Mouse (Mus musculus): Measurements from ENCODE around the gene Stxbp4.

The Stxbp4 gene

DNA sequence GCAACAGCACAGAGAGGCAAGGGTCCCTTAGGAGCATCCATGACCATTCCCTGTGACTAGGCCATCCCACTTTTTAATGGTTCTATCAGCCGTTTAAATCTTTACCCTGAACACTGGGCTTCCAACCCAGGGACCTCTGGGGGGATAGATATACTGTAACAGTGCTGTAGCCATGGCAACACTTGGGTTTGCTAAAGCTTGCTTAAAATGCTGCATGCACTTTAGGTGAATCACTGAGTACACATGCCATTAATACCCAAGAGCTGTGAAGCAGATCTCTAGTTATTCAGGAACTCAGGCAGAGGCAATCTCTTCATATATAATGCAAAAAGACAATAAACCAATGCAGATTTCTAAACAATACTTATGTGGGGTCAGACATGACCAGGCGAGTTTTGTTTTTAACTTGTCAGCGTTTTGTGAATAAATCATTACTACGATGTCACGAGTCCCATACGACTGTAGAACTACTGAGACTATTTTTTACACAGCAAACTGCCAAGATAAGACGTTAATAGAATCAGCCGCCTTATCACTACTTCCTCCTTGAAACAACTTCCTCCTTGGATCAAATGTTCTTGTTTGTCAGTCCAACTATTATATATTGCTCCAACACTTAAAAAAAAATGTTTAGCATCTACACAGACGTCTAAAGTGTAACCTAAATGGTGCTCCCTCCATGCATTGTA, 79.4 kb downstream of the Stxbp4 start:
- peak; percentile 46 for DNase-seq (ENCODE audit: low read depth, low spot score)

DNA sequence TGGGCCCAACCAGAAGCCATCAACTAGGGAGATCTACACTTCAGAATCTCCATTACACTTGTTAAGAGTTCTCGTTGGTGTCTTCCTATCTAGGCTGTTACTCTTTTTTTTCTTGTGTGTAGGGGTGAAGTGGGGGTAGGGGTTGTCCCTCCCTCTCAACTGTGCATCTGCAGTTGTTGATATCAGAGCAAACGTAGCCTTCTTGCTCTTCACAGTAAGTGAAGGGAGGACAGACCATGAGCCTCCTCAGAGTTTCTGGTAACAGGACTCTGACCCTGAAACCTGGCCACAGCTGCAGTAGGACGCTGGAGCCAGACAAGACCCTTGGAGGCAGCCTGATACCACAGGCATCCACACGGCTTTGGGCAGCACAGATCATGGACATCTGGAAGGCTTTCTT, 81.4 kb downstream of the Stxbp4 start:
- no peak for DNase-seq (ENCODE audit: low read depth, low spot score)

DNA sequence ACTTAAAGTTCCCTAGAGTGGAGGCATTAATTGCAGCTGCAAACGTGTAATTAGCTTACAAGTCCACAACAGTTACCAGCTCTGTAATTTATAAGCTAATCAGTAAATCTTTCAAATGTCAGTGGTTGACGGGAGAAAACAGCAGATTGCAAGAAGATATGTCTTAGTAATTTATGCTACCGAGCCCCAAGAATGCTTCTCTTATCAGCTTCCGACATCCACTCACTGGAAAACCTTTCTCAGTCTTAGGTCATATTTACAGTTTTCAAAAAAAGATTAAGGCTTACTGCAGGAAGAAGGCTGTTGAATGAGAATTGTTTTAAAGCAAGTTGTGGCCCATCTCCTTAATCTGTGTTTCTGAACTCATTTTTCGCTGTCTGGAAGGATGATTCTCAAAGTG, 83.9 kb downstream of the Stxbp4 start:
- DNase-seq (ENCODE audit: low read depth, low spot score) = no peak

DNA sequence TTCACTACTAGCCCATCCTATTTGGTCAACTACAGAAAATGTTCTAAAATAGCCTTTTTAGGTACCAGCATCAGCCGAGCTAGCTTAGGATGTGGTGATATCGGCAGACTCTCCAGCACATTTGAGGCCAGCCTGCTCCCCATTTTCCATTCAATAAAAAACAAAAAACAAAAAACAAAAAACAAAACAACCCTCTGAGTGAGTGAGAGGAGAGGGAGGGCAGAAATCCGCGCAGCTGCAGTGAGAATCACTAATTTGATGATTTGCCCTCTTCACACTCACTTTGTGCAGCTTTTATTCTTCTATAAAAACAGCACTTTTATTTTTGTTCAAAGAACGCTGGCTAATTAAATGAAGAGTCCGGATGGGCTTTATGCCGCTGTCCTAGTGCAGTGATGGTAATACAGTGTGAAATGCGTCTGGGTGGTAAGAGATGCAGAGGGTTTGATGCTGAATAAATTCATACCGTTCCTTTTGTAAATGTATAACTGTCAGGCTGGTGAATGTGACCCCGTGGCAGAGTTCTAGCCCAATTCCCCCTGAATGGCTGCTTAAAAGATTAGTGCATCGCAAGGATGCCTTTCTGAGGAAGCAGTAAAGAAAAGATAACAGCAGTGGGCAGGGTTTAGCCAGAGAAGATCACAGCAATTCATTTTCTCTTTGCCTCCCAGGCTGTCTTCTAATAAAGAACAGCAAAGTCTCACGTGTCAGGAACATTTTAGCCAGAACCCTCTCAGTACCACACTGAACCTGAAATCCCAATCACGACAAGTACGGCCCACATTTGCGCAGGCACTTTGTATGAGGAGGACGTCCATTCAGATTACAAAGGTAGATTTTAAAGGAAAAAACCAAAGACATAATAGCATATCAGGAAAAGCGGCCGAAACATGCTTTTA, 85.3 kb downstream of the Stxbp4 start:
- no peak for DNase-seq (ENCODE audit: low read depth, low spot score)

DNA sequence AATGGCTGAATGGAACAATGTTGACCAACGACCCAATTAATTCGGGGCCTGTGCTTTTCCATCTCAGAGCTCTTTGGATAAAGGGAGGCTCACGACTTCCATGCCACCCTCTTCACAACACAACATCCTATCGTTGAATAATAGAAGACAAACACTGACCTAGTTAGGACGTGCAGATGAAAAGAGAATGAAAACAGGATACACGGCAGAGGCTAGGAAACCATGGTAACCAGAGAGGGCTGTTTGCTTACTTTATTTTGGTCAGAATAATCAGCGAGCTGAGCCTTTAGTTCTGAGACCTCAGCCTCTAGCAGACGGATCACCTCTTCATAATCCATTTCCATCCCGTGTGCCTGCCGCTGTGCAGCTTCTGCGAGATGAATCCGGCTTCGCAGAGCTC, 89.3 kb downstream of the Stxbp4 start:
- no peak for DNase-seq (ENCODE audit: low read depth, low spot score)

DNA sequence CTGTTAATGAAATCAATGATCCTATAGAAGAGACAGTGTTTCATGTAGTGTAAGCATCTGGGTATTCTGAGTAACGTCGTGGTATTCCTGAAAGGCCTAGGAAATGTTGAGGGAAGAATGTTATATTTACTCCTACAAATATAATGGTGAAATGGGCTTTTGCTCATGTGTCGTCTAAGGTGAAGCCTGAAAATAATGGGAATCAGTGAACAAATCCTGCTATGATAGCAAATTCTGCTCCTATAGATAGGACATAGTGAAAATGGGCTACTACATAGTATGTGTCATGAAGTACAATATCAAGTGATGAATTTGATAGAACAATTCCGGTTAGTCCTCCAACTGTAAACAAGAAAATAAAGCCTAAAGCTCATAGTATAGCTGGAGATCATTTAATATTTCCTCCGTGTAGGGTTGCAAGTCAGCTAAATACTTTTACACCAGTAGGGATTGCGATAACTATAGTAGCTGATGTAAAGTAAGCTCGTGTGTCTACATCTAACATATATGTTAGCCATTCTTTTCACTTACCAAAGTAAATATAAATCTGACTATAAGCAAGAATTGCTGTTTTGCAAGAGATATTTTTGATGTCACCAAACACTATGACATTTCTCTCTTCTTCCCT, 99.1 kb downstream of the Stxbp4 start:
- peak; percentile 10 for DNase-seq (ENCODE audit: low read depth, low spot score)

DNA sequence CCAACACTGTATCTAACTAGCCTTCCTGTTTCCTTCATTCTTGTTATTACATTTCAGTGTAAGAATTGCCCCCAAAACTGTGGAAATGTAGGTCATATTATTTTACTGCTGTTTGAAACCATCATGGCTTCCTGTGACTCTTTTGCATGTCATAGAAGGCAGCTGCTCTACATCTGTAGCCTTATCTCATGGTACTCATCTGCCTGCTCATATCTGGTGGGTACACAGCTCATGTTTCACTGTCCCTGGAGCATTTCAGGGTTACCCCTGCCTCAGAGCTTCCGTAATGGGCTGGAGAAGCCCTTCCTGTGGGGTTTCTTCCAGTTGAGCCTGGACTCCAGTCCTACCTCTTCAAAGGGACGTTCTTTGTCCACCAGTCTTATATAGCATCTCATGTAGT, 112.6 kb downstream of the Stxbp4 start:
- no peak for DNase-seq (ENCODE audit: low read depth, low spot score)

DNA sequence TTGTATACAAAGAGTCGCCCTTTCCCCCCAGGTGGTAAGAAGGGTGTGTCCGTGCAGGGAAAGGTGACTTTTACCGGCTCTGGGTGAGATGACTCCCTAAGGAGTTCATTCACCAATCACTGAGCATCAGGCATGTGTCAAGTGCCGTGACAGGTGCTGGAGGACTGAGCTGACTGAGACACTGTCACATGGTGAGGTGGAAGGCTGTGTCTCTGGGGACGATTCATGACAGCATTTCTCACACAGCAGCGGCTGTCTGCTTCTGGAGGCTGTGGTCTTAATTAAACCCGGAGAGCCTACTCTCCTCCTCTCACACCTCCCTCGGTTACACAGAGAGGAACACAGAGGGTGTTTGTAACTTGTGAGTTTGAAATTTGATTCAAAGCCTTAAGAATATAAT, 116.8 kb downstream of the Stxbp4 start:
- no peak for DNase-seq (ENCODE audit: low read depth, low spot score)

DNA sequence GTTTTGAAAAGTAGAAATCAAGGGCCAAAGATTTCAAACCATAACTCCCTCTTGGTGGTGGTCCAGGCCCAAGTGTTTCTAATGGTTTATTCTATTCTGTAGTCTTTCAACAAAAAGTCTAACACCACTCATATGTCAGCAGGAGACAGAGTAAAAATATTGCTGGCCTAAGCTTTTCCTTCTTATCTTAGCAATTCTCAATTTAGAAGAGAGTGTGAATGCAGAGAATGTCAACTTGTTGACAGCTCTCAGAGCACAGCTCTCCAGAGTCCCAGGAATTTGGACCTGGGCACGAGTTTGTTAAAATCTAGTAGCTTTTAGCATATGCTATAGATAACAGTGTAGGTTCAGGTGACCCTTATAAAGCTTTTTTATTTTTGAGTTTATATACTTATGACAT, 120.1 kb downstream of the Stxbp4 start:
- DNase-seq (ENCODE audit: low read depth, low spot score) = no peak

DNA sequence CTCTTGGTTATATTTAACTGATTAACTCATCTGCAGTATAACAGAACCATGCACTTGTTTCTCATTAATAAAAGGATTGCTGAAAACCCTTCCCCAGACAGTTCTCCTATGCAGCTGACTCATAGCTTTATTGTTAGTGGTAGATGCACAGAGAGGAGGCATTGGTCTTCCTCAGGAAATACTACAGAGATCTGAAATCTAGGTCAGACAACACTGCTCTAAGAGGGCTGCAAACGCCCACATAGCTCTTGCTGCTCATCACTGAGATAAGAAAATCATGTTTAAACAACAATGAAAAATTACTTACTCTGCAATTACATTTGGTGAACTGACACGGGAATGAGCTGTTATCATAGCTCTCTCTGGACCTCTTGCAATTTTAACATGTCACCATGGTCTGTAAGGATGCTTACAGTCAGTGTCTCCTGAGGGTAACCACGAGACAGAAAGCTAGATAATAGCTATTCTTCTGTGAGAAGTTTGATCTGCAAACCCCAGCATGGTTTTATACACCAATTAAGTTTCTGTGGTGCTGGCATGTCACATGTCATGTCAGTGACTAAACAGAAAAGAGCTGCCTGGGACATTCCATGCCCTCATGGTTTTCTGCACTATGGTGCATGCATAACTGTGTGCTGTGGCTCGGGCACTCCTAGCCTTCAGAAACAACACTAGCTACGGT, 125.2 kb downstream of the Stxbp4 start:
- DNase-seq (ENCODE audit: low read depth, low spot score) = no peak

DNA sequence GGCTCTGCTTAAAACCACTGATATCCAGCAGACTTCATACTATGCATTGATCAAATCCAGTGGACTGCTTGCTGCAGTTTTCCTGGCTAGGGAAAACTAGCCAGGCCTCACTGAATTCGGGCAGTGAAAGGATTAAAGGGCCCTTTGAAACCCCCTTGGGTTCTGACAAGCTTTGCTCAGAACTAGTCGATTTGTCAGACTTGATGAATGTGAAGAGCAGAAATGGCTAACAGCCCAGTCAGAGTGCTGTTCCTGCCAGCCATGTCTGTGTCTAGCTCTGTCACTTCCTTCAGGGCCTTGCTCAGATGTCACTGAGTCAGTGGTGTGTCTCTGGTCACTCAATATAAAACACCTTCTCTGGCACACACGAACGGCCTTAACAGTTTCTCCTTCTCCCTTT, 136.0 kb downstream of the Stxbp4 start:
- no peak for DNase-seq (ENCODE audit: low read depth, low spot score)

DNA sequence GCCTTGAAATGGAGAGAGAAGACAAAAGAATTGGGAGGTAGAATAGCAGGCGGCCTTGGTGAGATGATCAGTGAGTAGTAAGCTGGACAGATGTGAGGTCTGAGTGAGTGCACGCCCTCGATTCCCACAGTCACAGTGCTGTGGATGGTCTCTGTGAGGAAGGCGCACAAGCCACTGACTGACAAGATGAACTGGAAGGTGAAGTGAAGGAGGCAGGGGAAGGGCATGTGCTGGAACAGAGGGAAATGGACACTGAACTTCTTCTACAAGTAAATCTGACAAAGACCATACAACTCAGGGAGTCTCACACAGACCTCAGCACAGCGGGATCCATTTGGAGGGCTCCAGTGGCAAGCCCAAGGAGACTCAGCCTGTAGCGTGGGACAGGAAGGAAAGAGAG, 138.0 kb downstream of the Stxbp4 start:
- no peak for DNase-seq (ENCODE audit: low read depth, low spot score)

DNA sequence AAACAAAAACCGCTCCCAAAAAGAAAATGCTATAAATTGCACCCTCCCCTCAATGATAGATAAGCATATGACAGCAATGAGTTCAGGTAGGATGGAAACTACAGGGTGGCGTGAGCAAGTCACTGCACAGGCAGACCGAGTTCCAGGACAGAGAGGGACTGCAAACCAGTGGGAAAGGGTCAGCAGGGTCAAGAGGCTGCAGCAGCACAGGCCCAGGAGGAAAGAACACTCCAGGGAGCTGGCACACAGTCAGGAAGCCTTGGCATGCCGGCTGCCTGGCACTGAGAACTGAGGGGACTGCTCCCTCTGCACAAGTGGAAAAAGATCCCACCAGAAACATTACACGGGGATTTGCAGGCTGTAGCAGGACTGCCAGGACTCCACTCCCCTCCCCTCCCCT, 139.4 kb downstream of the Stxbp4 start:
- DNase-seq (ENCODE audit: low read depth, low spot score) = no peak

DNA sequence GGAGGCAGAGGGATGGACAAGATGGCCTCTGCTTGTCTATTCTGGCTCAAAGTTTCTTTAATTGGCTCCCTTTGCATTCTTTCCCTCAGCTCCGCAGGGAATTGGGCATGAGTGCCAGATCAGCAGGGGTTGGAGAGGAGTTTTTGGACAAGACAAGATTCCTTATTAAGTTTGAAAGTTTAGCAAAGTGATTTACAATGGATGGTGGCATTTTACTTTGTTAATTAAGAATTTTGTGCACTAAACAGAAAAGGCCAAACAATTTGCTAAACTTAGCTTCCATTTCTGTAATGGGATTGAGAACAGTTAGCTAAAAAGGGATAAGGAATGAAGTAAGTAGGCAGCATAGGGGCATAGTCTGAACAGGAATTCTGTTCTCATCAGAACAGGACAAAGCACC, 142.9 kb downstream of the Stxbp4 start:
- DNase-seq (ENCODE audit: low read depth, low spot score) = no peak

DNA sequence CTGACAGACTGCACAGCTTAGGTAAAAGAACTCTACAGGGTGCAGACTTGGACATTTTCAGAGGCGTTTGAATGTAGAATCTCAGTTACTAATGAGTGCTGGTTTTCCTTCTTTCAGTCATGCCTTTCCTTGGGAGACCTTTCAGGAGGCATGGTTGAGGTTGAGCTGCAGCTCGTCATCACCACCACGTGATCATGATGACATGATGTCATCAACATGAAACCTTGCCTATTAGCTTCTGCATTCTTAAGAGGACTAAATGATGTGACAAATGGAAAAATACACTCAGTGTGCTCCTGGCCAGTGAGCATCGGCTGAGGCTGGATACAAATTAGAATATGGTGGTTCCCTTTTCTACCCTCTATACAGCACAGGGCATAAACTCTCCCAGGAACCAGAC, 145.4 kb downstream of the Stxbp4 start:
- DNase-seq (ENCODE audit: low read depth, low spot score) = no peak

DNA sequence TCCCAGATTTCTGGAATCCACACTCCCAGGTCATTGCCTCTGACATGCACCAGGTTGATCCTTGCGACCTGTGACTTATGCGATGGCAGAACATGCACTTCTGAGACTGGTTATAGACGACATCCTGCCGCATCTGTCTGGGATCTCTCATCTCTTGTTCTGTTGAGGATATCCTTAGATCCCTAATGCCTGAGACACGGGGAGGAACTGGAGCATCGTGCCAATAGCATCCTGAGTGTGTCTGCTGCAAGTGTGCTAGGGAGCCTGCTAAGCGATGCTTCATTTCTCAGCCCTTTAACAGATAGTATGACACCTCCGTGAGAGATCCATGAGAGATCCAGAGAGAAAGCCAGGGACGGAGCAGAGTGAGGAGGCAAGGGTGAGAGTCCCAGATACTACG, 148.7 kb downstream of the Stxbp4 start:
- DNase-seq (ENCODE audit: low read depth, low spot score) = no peak

DNA sequence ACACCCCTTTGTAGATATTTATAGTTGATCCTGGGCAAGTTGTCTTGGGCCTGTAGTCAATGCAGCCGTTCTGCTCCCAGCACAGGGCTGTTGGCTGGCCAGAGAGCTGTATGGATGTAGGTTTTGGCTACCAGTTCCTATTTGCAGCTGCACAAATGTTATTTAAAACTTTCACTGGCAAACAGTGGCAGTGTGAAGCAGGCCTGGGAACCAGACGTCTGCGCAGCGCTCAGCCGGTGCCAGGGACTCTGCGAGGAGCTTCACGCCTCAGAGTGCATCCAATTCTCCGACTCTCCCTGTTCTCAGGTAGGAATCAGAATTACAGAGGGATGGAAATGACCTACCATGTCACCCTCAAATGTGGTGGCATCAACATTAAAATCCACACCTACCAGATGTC, 150.2 kb downstream of the Stxbp4 start:
- no peak for DNase-seq (ENCODE audit: low read depth, low spot score)

DNA sequence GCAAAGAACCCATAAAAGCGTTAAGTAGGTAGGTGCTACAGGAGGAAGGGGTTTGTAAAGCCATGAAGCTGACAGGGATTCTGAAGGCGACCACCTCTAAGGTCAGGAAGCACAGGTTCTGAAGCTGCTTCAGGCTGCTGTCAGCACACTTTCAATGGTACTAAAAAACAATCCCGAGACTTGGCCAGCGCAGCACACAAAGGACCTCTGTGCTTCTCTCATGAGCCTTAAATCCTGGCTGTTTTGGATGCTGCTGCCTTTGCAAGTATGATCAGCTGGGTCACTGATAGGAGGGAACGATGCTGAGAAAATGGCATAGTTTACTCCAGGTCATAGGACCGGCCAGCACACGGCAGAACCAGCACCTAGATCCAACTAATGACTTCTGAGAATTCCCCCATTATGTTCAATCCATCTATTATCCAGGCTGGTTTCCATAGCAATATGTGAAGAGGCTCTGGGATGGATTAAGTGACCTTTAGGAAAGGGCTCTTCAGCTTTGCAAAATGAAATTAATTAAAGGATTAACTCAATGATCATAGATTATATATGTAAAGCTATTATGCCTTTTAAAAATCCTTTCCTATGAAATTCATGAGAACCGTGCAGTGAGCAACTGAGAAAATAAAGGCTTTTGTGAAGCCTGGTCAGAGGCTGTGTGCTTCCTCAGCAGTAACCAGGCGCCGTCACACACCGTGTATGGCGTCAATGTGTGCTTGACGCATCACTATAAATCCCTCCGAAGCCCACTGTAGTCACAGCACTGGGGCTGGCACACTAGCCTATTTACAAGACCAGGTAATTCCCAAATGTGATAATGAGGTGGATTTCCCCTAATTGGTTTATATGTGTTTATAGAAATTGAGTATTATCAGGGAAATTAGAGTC, 152.9 kb downstream of the Stxbp4 start:
- DNase-seq (ENCODE audit: low read depth, low spot score) = no peak

DNA sequence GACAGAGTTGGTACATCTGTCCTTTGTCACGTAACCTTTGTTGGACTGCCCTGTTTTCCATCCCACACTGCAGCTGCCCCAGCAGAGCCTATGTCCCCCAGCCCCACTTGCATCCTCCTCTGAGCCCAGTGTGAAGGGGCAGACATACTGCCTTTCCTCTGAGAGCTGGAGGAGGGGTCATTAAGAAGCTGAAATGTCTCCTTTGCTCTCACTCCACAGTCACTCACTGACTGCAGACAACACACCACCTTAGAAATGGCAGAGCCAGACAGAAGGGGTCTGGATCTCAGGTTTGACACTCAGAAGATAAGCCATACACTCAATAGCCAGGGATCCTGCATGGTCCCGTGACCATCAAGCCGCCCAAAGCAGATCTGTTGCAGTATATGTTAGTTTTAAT, 154.1 kb downstream of the Stxbp4 start:
- no peak for DNase-seq (ENCODE audit: low read depth, low spot score)

DNA sequence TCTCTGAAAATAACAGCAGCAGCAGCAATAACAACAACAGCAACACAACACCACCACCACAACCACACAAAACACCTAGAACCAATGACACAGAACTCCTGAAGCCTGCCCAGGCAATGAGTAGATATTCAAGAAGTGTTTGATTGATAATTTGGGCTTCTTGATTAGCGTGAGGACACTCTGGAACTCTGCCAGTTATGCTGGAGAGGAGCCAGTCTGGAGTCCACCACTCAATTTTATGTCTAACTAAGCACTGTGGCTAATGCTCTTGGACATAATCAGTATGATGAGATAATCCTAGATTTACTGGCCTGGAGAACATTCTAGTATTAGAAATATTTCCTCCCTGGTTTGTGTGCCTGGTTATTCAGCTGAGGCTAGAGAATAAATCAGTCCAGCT, 156.1 kb downstream of the Stxbp4 start:
- no peak for DNase-seq (ENCODE audit: low read depth, low spot score)

DNA sequence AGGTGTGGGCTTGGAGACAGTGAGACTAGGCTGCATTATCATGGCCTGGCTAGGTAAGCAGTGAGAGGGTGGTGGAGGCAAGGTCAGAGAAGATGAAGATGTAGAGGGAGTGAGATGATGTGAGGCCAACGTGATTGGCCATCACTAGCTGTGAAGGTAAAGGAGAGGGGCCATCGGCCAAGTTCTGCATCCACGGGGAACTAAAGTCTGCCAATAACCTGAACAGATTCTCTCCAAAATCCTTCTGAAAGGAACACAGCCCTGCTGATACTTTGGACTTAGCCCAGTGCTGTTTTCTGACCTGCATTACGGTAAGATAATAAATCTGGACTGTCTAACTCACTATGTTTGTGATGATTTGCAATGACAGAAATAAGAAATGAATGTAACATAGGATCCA, 167.6 kb downstream of the Stxbp4 start:
- no peak for DNase-seq (ENCODE audit: low read depth, low spot score)

Data from 3T3-L1 (cell line).